Mouse (Mus musculus) ES-Bruce4 (cell line): ENCODE results near the gene Ptpn13.

ENCODE experiments used
- CTCF ChIP-seq: IDR thresholded peaks from one replicate; pipeline ENCODE4 v1.8.1; 2011; ENCODE audit warnings: low read depth, low read length
- EP300 ChIP-seq: IDR thresholded peaks from 2 replicates; pipeline ENCODE4 v1.6.1; 2011; ENCODE audit warnings: low read depth, low read length; ENCODE audit not compliant: insufficient read depth
- POLR2A ChIP-seq: IDR thresholded peaks from one replicate; pipeline ENCODE4 v1.8.1; 2011; ENCODE audit warnings: low read length; ENCODE audit not compliant: insufficient read depth

- TF ChIP-seq CTCF (no peak), POLR2A (no peak), EP300 (no peak)
Measured at GRCm38 (mm10) chr5:103530214-103530613, 105.2 kb downstream of the Ptpn13 start.
